Mouse (Mus musculus) bone marrow, adult 2 months (tissue): Measurements from ENCODE around the gene Slit3.

Experiments used
- CTCF ChIP-seq: fragments of 200-500 bp; IDR thresholded peaks from 2 replicates; pipeline ENCODE4 v1.5.1; 2011; ENCODE audit warnings: low read length, control low read depth; ENCODE audit not compliant: control insufficient read depth, insufficient read depth
- POLR2A ChIP-seq: fragments of 200-500 bp; IDR thresholded peaks from 2 replicates; pipeline ENCODE4 v1.6.1; 2011; ENCODE audit warnings: low read depth, mild to moderate bottlenecking, control low read depth, low read length, borderline replicate concordance; ENCODE audit not compliant: control insufficient read depth

DNA sequence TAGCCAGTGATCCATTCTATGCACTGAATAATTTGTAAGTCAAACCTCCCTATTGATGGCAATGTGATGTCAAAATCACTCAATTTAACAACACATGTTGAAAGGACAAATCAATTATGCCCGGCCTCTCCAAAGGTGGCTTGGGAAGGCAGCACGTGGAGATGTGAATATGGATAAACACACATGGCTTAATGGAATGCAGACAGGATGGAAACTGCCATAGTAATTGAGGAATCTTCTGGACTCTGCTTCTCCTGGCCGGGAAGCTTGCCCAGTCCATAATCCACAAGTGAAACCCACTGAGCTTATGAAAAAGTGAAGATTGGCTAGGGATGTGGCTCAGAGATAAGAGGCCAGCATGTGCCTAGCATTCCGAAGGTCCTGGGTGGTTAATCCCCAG, 227.1 kb downstream of the Slit3 start:
- no peak for TF ChIP-seq POLR2A
- no peak for TF ChIP-seq CTCF
